Mouse (Mus musculus): Measurements from ENCODE around the gene Hist1h3g. TPM values are rescaled to one million over a fixed set of nuclear protein-coding genes. Genes with fewer than 3 reads are reported as not detected.
A peak's percentile ranks its signal among the peaks of the same experiment; 100 is the strongest.
"Not testable (repeated sequence)": the region's sequence is repeated elsewhere in the genome, so short reads cannot be mapped to it uniquely, and the experiment has no call there.

Hist1h3g gene
- total RNA-seq, 2 experiments from 2014 or later, result 189 to 625 TPM

- not testable (repeated sequence) for ATAC-seq (replicated peaks; ENCODE audit: low FRiP score, low TSS enrichment, poor library complexity, severe bottlenecking)
Observed at GRCm38 (mm10) chr13:23573034-23573897, 38.0 kb downstream of the Hist1h3g start.

GRCm38 (mm10) chr13:23573898-23574524, 38.8 kb downstream of the Hist1h3g start, which contains the start of the genes Hist1h2bf and Hist1h2ad:
Gene Hist1h2bf, minus strand, starts transcription at chr13:23574196.
Gene Hist1h2ad, plus strand, starts transcription at chr13:23574381.
- ATAC-seq (replicated peaks; ENCODE audit: low FRiP score, low TSS enrichment, poor library complexity, severe bottlenecking), result peak; percentile 70

- not testable (repeated sequence) for ATAC-seq (replicated peaks; ENCODE audit: low FRiP score, low TSS enrichment, poor library complexity, severe bottlenecking)
Observed at GRCm38 (mm10) chr13:23574546-23575170, 39.4 kb downstream of the Hist1h3g start.

GRCm38 (mm10) chr13:23575271-23575851, 40.1 kb downstream of the Hist1h3g start, which contains the start of gene Hist1h3d:
Gene Hist1h3d, plus strand, starts transcription at chr13:23575763.
- peak; percentile 48 for ATAC-seq (replicated peaks; ENCODE audit: low FRiP score, low TSS enrichment, poor library complexity, severe bottlenecking)

- ATAC-seq (replicated peaks; ENCODE audit: low FRiP score, low TSS enrichment, poor library complexity, severe bottlenecking), result not testable (repeated sequence)
Observed at GRCm38 (mm10) chr13:23575864-23576313, 40.7 kb downstream of the Hist1h3g start.

GRCm38 (mm10) chr13:23576351-23576881, 41.2 kb downstream of the Hist1h3g start:
- no peak for ATAC-seq (replicated peaks; ENCODE audit: low FRiP score, low TSS enrichment, poor library complexity, severe bottlenecking)

- no peak for ATAC-seq (replicated peaks; ENCODE audit: low FRiP score, low TSS enrichment, poor library complexity, severe bottlenecking)
Observed at GRCm38 (mm10) chr13:23576906-23577639, 41.9 kb downstream of the Hist1h3g start.

GRCm38 (mm10) chr13:23577835-23578234, 42.6 kb downstream of the Hist1h3g start:
- ATAC-seq (replicated peaks; ENCODE audit: low FRiP score, low TSS enrichment, poor library complexity, severe bottlenecking), result no peak

- peak; percentile 67 for ATAC-seq (replicated peaks; ENCODE audit: low FRiP score, low TSS enrichment, poor library complexity, severe bottlenecking)
Observed at GRCm38 (mm10) chr13:23581408-23582218, 46.4 kb downstream of the Hist1h3g start, which contains the start of gene Hist1h4d. Gene Hist1h4d, plus strand, starts transcription at chr13:23581598.

- ATAC-seq (replicated peaks; ENCODE audit: low FRiP score, low TSS enrichment, poor library complexity, severe bottlenecking), result peak; percentile 31
Observed at GRCm38 (mm10) chr13:23582219-23583056, 47.2 kb downstream of the Hist1h3g start.

GRCm38 (mm10) chr13:23583387-23584068, 48.3 kb downstream of the Hist1h3g start:
- ATAC-seq (replicated peaks; ENCODE audit: low FRiP score, low TSS enrichment, poor library complexity, severe bottlenecking), result no peak

GRCm38 (mm10) chr13:23584331-23584730, 49.1 kb downstream of the Hist1h3g start:
- ATAC-seq (replicated peaks; ENCODE audit: low FRiP score, low TSS enrichment, poor library complexity, severe bottlenecking), result no peak

- peak; percentile 16 for ATAC-seq (replicated peaks; ENCODE audit: low FRiP score, low TSS enrichment, poor library complexity, severe bottlenecking)
Observed at GRCm38 (mm10) chr13:23585029-23585441, 49.8 kb downstream of the Hist1h3g start.
